Mouse (Mus musculus): Measurements from ENCODE around the gene Cdsn. TPM values are rescaled to one million over a fixed set of nuclear protein-coding genes. Genes with fewer than 3 reads are reported as not detected.

The Cdsn gene
- total and polyA plus RNA-seq, 3 experiments = 0.08 to 0.79 TPM; not detected in 1

DNA sequence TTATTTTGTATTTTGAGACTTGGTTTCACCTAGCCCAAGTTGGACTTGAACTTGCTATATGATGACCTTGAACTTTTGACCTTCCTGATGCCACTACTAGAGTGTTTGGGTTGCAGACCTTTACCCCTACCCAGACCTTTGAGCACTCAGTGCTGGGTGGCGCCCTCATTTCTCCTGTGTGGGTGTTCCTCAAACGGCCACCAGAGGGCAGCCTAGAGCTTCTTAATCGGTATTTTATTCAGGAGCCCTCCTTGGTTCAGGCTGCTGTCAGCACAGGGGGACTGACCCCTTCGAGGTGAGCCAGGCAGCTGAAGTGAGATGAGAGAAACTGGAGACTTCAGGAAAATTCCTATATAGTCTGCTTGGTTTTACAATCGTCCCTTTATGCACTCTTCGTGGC lies 7.2 kb upstream of the Cdsn start:
- peak; percentile 79 for DNase-seq (ENCODE audit: low read depth, low spot score)
- H3K4me3 ChIP-seq (ENCODE audit: control insufficient read depth in 1 of 2, insufficient read depth in 1 of 2, low read depth in 2 of 2, low read length in 2 of 2) = no peak overlapping the region
- H3K36me3 ChIP-seq (ENCODE audit: control insufficient read depth in 1 of 2, insufficient read depth in 2 of 2, low read length in 2 of 2) = peaks cover 0 to 9% of the 10 kb centered on the region in 2 experiments; a peak in 2 of 4 replicates
- H3K9ac ChIP-seq (ENCODE audit: control insufficient read depth, low read depth, low read length, poor library complexity, severe bottlenecking) = no peak overlapping the region
- H3K9me3 ChIP-seq (replicated peaks; ENCODE audit: insufficient read depth, low read length) = no peaks in the 10 kb centered on the region
- TF ChIP-seq SMC3 (IDR thresholded peaks at IDR 0.05; ENCODE audit: low read depth, low read length) (peak; percentile 51), ZC3H11A (IDR thresholded peaks at IDR 0.05; ENCODE audit: low read depth, low read length) (no peak), POLR2AphosphoS5 (IDR thresholded peaks at IDR 0.05; ENCODE audit: borderline replicate concordance, low read depth, low read length) (no peak), CTCF (IDR thresholded peaks at IDR 0.05 in 2 of 3, conservative IDR thresholded peaks at IDR 0.05 in 1 of 3; ENCODE audit: control insufficient read depth in 1 of 3, insufficient read depth in 1 of 3, low read depth in 2 of 3, low read length in 3 of 3, poor library complexity in 1 of 3, severe bottlenecking in 1 of 3) (peak; percentile 81 to 95 (median 86)), CHD2 (IDR thresholded peaks at IDR 0.05; ENCODE audit: low read length) (no peak), ZKSCAN1 (IDR thresholded peaks at IDR 0.05; ENCODE audit: low read depth, low read length) (no peak), MAZ (IDR thresholded peaks at IDR 0.05; ENCODE audit: low read depth, low read length) (peak; percentile 55; the same call in 1 of the 2 replicates), USF1 (IDR thresholded peaks at IDR 0.05; ENCODE audit: low read depth, low read length) (no peak), CHD1 (IDR thresholded peaks at IDR 0.05; ENCODE audit: low read depth, low read length) (no peak), TBP (IDR thresholded peaks at IDR 0.05; ENCODE audit: low read depth, low read length) (no peak), E2F4 (IDR thresholded peaks at IDR 0.05; ENCODE audit: borderline replicate concordance, low read depth, low read length) (no peak), POLR2A (IDR thresholded peaks at IDR 0.05; ENCODE audit: control insufficient read depth in 1 of 2, insufficient read depth in 1 of 2, low read depth in 1 of 2, low read length in 2 of 2, poor library complexity in 1 of 2) (no peak), SIN3A (IDR thresholded peaks at IDR 0.05; ENCODE audit: low read length) (peak; percentile 25; the same call in 1 of the 2 replicates), MYC (IDR thresholded peaks at IDR 0.05; ENCODE audit: low read depth, low read length) (0 out of 2 replicates have a peak, but pooled peaks have one; percentile 42), ELF1 (IDR thresholded peaks at IDR 0.05; ENCODE audit: low read depth, low read length) (0 out of 2 replicates have a peak, but pooled peaks have one; percentile 25)
- peak overlapping the region; percentile 94; the same call in 1 of the 2 replicates for H3K27ac ChIP-seq (ENCODE audit: control insufficient read depth, low read depth, low read length)
- H3K79me2 ChIP-seq (ENCODE audit: control insufficient read depth, insufficient read depth, low read length, poor library complexity) = no peaks in the 10 kb centered on the region
- peaks cover 0 to 5% of the 10 kb centered on the region in 2 experiments; a peak in 2 of 4 replicates for H3K4me1 ChIP-seq (ENCODE audit: control insufficient read depth in 1 of 2, insufficient read depth in 2 of 2, low read length in 2 of 2)
- H3K27me3 ChIP-seq (ENCODE audit: control insufficient read depth in 1 of 2, insufficient read depth in 2 of 2, low read length in 2 of 2) = peaks cover 0 to under 1% of the 10 kb centered on the region in 2 experiments; a peak in 1 of 4 replicates

DNA sequence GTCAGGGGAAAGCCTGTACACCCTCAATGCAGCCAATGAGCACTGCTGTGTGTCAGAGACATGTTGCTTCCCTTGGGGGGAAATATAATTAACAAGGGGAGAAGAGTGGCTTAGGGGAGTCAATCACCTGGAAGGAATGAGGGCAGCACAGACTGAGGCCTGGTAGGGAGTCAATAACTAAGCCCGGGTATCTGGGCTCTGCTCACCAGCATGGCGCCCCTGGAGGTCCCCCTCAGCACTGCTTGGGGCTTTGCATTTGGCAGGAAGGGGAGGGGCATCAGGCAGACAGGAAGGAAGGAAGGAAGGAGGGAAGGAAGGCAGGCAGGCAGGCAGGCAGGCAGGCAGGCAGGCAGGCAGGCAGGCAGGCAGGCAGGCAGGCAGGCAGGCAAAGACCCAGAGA lies 4.5 kb upstream of the Cdsn start:
- H3K27me3 ChIP-seq (ENCODE audit: control insufficient read depth in 1 of 2, insufficient read depth in 2 of 2, low read length in 2 of 2) = no peaks in the 10 kb centered on the region
- TF ChIP-seq CTCF (IDR thresholded peaks at IDR 0.05 in 2 of 3, conservative IDR thresholded peaks at IDR 0.05 in 1 of 3; ENCODE audit: control insufficient read depth in 1 of 3, insufficient read depth in 1 of 3, low read depth in 2 of 3, low read length in 3 of 3, poor library complexity in 1 of 3, severe bottlenecking in 1 of 3) (peak in 2 of 3 experiments; percentile 6 to 7; a peak in 2 of 6 replicates), NRF1 (IDR thresholded peaks at IDR 0.05; ENCODE audit: insufficient read depth, low read depth, low read length, poor library complexity, severe bottlenecking) (no peak), USF1 (IDR thresholded peaks at IDR 0.05; ENCODE audit: low read depth, low read length) (no peak), RAD21 (IDR thresholded peaks at IDR 0.05; ENCODE audit: low read depth, low read length) (no peak), MEF2A (IDR thresholded peaks at IDR 0.05; ENCODE audit: extremely low read depth, insufficient replicate concordance, low read depth, low read length, poor library complexity, severe bottlenecking) (no peak), ZC3H11A (IDR thresholded peaks at IDR 0.05; ENCODE audit: low read depth, low read length) (no peak)
- H3K36me3 ChIP-seq (ENCODE audit: control insufficient read depth in 1 of 2, insufficient read depth in 2 of 2, low read length in 2 of 2) = peaks cover 0 to 7% of the 10 kb centered on the region in 2 experiments; a peak in 2 of 4 replicates
- peaks cover 0 to 5% of the 10 kb centered on the region in 2 experiments; a peak in 2 of 4 replicates for H3K4me1 ChIP-seq (ENCODE audit: control insufficient read depth in 1 of 2, insufficient read depth in 2 of 2, low read length in 2 of 2)
- H3K9ac ChIP-seq (ENCODE audit: control insufficient read depth, low read depth, low read length, poor library complexity, severe bottlenecking) = no peak overlapping the region
- DNase-seq (ENCODE audit: low read depth, low spot score) = no peak
- H3K9me3 ChIP-seq (replicated peaks; ENCODE audit: insufficient read depth, low read length) = no peaks in the 10 kb centered on the region
- no peak overlapping the region for H3K4me3 ChIP-seq (ENCODE audit: control insufficient read depth in 1 of 2, insufficient read depth in 1 of 2, low read depth in 2 of 2, low read length in 2 of 2)
- H3K27ac ChIP-seq (ENCODE audit: control insufficient read depth, low read depth, low read length) = no peak overlapping the region
- H3K79me2 ChIP-seq (ENCODE audit: control insufficient read depth, insufficient read depth, low read length, poor library complexity) = no peaks in the 10 kb centered on the region

All from MEL (cell line).